Mouse (Mus musculus) E14TG2a.4 (cell line): ENCODE results near the gene Tbc1d16.

Experiments used
- CTCF ChIP-seq: conservative IDR thresholded peaks from 2 replicates; pipeline ENCODE4 v1.5.1; 2014; ENCODE audit warnings: low read length
- NANOG ChIP-seq: IDR thresholded peaks from 2 replicates; pipeline ENCODE4 v1.6.1; 2014; ENCODE audit warnings: borderline replicate concordance, low read length, mixed read lengths
- POU5F1 ChIP-seq: IDR thresholded peaks from 2 replicates; pipeline ENCODE4 v1.6.1; 2014; ENCODE audit warnings: low read length, borderline replicate concordance

GRCm38 (mm10) chr11:119265811-119266210 is 37.5 kb upstream of the Tbc1d16 start:
- TF ChIP-seq CTCF (no peak), NANOG (no peak), POU5F1 (no peak)
